Comparison of ENCODE assay signal across 19 mouse cellular contexts in the genomic region with DNA sequence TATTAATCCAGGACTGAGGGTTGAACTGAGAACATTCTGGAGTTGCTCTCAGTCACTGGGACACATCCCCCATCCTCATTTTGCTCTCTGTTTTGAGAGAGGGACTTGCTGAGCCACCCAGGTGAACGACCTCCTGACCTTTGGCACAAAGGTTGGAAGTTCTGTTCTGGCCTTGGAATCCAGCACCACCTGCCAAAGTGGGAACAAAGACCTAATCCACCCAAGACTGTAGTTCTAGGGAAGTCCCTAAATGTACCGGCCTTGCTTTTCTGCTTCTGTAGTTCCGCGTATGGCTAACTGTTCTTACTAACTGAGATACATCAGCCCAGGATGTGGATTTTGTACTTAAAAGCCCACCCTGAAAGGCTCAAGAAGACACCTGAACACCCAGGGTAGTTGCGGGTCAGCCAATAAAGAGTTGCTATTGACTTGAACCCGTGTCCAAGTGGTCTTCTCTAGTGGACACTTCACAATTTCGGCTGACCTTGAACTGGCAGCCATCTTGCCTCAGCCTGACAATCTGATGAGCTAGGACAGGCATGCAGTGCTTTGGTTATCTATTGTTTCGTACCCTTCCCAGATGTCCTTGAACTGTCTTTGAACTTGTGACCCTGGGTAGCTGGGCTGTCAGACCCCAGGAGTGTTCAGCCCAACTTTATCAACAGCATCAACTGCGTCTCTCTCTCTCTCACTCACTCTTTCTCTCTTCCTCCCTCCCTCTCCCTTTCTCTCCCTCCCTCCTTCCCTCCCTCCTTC. TPM values are rescaled to one million over a fixed set of nuclear protein-coding genes. Genes with fewer than 3 reads are reported as not detected.
"Had no signal": no experiment of that assay in that cellular context is flagged by ENCODE, and none has a peak within 500 bp of the region (broad histone marks: within the 10 kb centered on the region; RNA-seq: fewer than 3 reads in every experiment).

No protein-coding gene starts in this region.

- H3K27me3 ChIP-seq: neural tube, embryonic 12.5 days had no signal

- DNase-seq: lung, adult 18-20 months; lung, embryonic 14.5 days; lung, postnatal 10 days; lung, postnatal 4 days; midbrain, embryonic 14.5 days; right cerebral cortex, postnatal 25 days; right cerebral cortex, postnatal 4 days; spleen, adult 18-20 months; thymus, adult 18-20 months; thymus, postnatal 14 days; thymus, postnatal 36 days had no signal

- H3K4me1 ChIP-seq: neural tube, embryonic 12.5 days had no signal

- H3K27ac ChIP-seq: midbrain, embryonic 12.5 days; neural tube, embryonic 12.5 days had no signal

- H3K9me3 ChIP-seq: midbrain, embryonic 10.5 days; midbrain, embryonic 12.5 days; neural tube, embryonic 12.5 days had no signal

- H3K4me3 ChIP-seq: midbrain, embryonic 10.5 days; midbrain, embryonic 12.5 days; neural tube, embryonic 12.5 days had no signal

- H3K36me3 ChIP-seq: midbrain, embryonic 10.5 days; midbrain, embryonic 12.5 days; neural tube, embryonic 12.5 days had no signal

RNA-seq across cellular contexts. Expression of gene Tfap2c, which starts 28.6 kb away (rescaled TPM):
- polyA plus RNA-seq: liver, embryonic 16.5 days; midbrain, postnatal 0 days; small intestine, adult 2 months had no signal

RNA-seq across cellular contexts. Expression of gene Fam209, which starts 48.5 kb away (rescaled TPM):
- polyA plus RNA-seq: neural tube, embryonic 12.5 days; neural tube, embryonic 14.5 days; small intestine, adult 2 months; stomach, embryonic 16.5 days had no signal
